Mouse (Mus musculus): Measurements from ENCODE around the gene Wdfy2. TPM values are rescaled to one million over a fixed set of nuclear protein-coding genes. Genes with fewer than 3 reads are reported as not detected.

The Wdfy2 gene
- 7.6 and 8.1 TPM in 2 replicates for polyA plus RNA-seq (2015; fragmentation: Nextera tagmentation; extraction: Ambion mirVana)

DNA sequence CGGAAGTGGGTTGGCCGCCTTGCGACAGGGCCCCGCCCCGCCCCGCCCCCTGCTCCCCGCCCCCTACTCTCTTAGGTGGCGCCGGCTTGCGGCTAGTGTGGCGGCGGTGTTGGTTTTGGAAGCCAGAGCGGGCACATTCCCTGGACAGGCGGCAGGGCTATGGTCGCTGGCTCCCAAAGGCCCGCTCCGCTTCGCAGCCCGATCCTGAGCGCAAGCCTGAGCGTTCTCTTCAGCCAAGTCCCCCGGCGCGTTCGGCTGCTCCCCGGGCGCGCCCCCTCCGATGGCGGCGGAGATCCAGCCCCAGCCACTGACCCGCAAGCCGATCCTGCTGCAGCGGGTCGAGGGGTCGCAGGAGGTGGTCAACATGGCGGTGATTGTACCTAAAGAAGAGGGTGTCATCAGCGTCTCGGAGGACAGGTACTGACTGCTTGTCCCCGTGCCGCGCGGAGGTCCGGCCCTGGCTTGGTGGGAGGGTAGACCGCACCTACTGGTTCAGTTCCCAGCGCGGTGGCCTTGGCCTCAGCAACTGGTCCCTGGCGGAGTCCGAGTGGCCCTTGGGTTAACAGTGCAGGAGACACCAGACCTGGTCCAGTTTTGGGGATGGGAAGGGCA is at the start of gene Wdfy2:
Gene Wdfy2, plus strand, starts transcription at position 38 of the 612 bp plus-strand sequence.
- under 1% methylated on average over 49 of the region's 49 CpGs for WGBS
- Histone ChIP-seq H3K9me3 (no peaks in the 10 kb centered on the region), H3K4me1 (peaks cover 25% of the 10 kb centered on the region), H3K4me3 (peak within 1 kb of the TSS; percentile 82), H3K27ac (peak within 1 kb of the TSS; percentile 89), H3K27me3 (replicated peaks) (no peaks in the 10 kb centered on the region), H3K36me3 (replicated peaks) (no peaks in the 10 kb centered on the region), H3K9ac (peak within 1 kb of the TSS; percentile 82), H3K4me2 (peak within 1 kb of the TSS; percentile 65)
- peak; percentile 68 for ATAC-seq (replicated peaks)

DNA sequence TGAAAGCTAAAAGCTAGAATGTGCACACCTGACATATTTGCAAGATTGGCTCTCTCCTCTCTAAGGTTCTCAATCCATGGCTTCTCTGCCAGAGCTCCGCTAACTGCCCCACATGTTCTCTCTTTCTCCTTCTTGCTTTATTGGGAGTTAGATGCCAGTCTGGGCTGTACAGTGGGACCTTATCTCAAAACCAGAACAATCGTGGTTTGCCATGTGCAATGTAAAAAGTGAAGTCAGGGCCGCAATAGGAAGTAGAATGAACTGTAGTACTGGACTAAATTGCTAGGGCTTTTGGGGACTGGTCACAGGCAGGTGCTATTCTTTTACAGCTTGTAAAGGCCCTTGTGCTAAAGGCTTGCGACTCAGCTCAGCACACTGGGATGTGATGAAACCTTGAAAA is 48.2 kb upstream of the Wdfy2 start:
- H3K9me3 ChIP-seq = no peaks in the 10 kb centered on the region
- H3K4me3 ChIP-seq = no peak overlapping the region
- H3K27me3 ChIP-seq (replicated peaks) = no peaks in the 10 kb centered on the region
- H3K36me3 ChIP-seq (replicated peaks) = no peaks in the 10 kb centered on the region
- no peak for ATAC-seq (replicated peaks)
- 61% methylated on average over 4 of the region's 4 CpGs for WGBS
- H3K27ac ChIP-seq = no peak overlapping the region
- H3K9ac ChIP-seq = no peak overlapping the region
- no peaks in the 10 kb centered on the region for H3K4me1 ChIP-seq
- no peak overlapping the region for H3K4me2 ChIP-seq

DNA sequence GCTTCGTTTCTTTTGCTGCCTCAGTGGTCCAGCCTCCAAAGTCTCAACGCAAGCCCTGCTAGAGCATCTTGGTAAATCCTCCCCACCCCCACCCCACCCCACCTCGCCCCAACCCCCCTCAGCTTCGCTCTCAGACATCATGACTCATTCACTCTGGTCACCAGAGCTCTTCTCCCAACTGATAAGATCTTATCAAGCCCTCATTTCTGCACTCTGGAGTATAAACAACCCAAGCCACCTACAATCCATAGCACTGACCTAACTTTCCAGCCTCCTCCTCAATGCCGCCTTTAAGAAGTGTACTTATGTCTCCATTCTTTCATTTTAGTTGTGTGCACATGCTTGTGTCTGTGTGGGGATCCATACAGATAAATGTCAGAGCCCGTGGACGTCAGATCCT is 41.8 kb upstream of the Wdfy2 start:
- H3K4me3 ChIP-seq = no peak overlapping the region
- no peak overlapping the region for H3K4me2 ChIP-seq
- no peak overlapping the region for H3K9ac ChIP-seq
- H3K36me3 ChIP-seq (replicated peaks) = no peaks in the 10 kb centered on the region
- no peaks in the 10 kb centered on the region for H3K4me1 ChIP-seq
- 79% methylated on average over 7 of the region's 7 CpGs for WGBS
- H3K27me3 ChIP-seq (replicated peaks) = no peaks in the 10 kb centered on the region
- no peaks in the 10 kb centered on the region for H3K9me3 ChIP-seq
- H3K27ac ChIP-seq = no peak overlapping the region
- no peak for ATAC-seq (replicated peaks)

DNA sequence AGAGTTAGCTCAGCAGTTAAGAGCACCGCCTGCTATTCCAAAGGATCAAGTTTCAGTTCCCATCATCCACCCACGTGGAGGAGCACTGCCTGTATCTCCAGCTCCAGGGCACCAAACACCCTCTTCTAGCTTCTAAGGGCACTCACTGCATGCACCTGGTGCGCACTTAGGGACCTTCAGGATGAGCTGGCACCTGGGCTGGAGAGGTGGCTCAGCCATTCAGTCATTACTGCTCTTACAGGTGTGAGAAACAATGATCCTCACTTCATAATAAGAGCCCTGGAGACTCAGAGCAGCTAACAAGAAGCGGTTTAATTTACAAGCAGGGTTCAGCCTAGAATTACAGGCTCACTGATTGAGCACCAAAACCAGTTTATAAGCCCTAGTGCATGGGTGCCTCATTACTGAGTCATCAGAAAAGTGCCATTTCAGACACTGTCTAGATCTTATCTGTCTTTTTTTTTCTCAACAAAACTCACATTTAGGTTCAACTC is 38.8 kb upstream of the Wdfy2 start:
- Histone ChIP-seq H3K36me3 (replicated peaks) (no peaks in the 10 kb centered on the region), H3K9me3 (no peaks in the 10 kb centered on the region), H3K27me3 (replicated peaks) (no peaks in the 10 kb centered on the region), H3K9ac (no peak overlapping the region), H3K4me2 (no peak overlapping the region), H3K27ac (no peak overlapping the region), H3K4me3 (no peak overlapping the region), H3K4me1 (no peaks in the 10 kb centered on the region)
- ATAC-seq (replicated peaks) = no peak
- 7% methylated on average over 4 of the region's 4 CpGs for WGBS

DNA sequence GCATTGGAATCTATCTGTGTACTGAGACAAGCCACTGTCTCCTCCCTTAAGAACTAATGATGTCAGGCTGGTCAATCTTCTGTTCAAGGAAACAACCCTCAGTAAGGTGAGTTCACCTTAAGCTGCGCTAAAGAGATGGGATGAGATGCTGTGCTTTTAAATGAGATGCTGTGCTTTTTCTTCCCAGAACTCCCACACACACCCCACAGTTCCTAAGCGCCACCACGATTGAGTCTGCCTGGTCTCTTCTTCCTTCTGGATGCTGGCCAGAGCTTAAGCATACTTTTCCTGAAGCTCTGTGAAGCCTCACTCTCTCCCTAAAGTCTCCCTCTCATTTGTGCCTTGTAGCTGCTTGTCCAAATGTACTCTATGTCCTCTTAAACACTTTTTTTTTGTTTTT is 36.7 kb upstream of the Wdfy2 start:
- ATAC-seq (replicated peaks) = no peak
- H3K36me3 ChIP-seq (replicated peaks) = no peaks in the 10 kb centered on the region
- no peak overlapping the region for H3K27ac ChIP-seq
- no peak overlapping the region for H3K4me3 ChIP-seq
- 75% methylated on average over 3 of the region's 3 CpGs for WGBS
- no peak overlapping the region for H3K9ac ChIP-seq
- no peak overlapping the region for H3K4me2 ChIP-seq
- H3K4me1 ChIP-seq = no peaks in the 10 kb centered on the region
- H3K9me3 ChIP-seq = no peaks in the 10 kb centered on the region
- H3K27me3 ChIP-seq (replicated peaks) = no peaks in the 10 kb centered on the region

DNA sequence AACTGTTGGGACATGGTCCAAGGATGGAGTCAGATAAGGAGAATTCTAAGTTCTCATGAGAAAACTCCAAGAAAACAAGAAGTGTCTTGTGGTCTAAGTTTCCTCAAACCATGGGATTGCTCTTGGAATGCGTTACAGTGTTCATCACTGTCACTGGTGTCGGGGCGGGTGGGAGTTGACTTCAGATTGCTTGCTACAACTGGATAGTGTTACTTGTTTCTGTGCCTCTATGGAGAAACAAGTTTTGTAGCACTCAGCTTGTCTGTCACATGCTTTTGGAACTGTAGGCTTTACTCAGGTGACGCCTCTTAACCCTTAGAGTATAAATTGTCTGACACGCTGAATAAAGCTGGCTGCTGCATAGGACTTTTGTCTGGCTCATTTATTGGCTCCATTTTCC is 34.3 kb upstream of the Wdfy2 start:
- H3K27me3 ChIP-seq (replicated peaks) = no peaks in the 10 kb centered on the region
- H3K4me1 ChIP-seq = no peaks in the 10 kb centered on the region
- H3K4me2 ChIP-seq = no peak overlapping the region
- WGBS = 88% methylated on average over 5 of the region's 5 CpGs
- no peak overlapping the region for H3K9ac ChIP-seq
- no peak overlapping the region for H3K27ac ChIP-seq
- H3K36me3 ChIP-seq (replicated peaks) = no peaks in the 10 kb centered on the region
- ATAC-seq (replicated peaks) = no peak
- no peaks in the 10 kb centered on the region for H3K9me3 ChIP-seq
- no peak overlapping the region for H3K4me3 ChIP-seq

DNA sequence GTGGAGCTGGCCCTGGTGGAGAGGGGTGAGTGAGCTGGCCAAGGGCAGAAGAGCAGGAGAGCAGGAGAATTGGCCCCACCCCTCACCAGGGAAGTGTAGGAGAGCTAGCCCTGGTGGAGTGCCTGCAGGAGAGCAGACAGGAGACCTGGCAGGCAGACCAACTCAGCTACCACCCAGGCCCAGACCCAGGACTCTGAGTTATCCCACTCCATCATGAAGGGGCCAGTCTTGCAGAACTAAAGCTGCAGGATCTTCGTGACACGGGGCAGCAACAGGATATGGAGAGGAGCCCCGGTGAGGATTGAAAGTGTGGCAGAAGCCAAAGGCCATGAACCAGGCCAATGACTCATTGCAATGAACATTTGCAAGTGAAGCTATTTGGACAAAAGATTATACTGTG is 30.6 kb upstream of the Wdfy2 start:
- no peak overlapping the region for H3K4me3 ChIP-seq
- H3K36me3 ChIP-seq (replicated peaks) = no peaks in the 10 kb centered on the region
- no peak overlapping the region for H3K9ac ChIP-seq
- no peak for ATAC-seq (replicated peaks)
- no peaks in the 10 kb centered on the region for H3K9me3 ChIP-seq
- no peaks in the 10 kb centered on the region for H3K4me1 ChIP-seq
- H3K27ac ChIP-seq = no peak overlapping the region
- H3K4me2 ChIP-seq = no peak overlapping the region
- no peaks in the 10 kb centered on the region for H3K27me3 ChIP-seq (replicated peaks)
- WGBS = 82% methylated on average over 3 of the region's 3 CpGs

DNA sequence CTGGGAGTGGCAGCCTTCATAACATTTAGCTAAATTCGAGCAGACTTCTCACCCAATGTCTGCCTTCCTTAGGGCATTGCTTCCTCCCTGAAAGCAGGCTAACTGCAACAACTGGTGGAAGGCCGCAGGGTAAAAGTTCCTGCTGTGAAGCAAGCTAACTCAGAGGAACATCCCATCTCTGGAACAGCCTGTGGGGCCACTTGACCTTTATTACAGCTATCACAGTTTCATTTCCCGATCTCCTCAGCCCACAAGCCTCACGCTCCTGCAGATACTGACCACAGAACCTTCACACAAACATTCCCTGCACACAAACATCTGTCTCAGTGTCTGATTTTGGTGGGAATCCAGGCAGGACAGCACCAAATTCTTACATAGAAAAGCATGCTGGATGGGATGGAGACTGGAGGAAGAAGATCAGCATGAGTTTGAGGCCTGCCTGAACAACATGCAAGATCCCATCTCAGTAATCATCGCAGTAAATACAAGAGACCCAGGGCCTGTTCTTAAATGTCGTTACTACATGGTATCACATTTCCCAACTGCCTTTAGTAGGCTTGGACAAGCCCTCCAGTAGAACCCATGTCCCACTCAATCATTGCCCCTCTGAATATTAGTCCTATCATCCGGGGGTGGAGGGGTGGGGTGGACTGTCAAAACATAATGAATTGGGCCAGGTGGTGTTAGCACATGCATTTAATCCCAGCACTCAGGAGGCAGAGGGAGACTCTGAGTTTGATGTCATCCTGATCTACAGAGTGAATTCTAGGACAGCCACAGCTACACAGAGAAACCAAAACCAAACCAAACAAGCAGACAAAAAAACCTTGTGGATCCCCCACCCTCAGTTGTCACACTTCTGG is 28.6 kb upstream of the Wdfy2 start:
- Histone ChIP-seq H3K27me3 (replicated peaks) (no peaks in the 10 kb centered on the region), H3K36me3 (replicated peaks) (no peaks in the 10 kb centered on the region), H3K4me3 (no peak overlapping the region), H3K4me1 (no peaks in the 10 kb centered on the region), H3K9ac (no peak overlapping the region), H3K4me2 (no peak overlapping the region), H3K9me3 (no peaks in the 10 kb centered on the region), H3K27ac (no peak overlapping the region)
- 81% methylated on average over 7 of the region's 7 CpGs for WGBS
- ATAC-seq (replicated peaks) = no peak

DNA sequence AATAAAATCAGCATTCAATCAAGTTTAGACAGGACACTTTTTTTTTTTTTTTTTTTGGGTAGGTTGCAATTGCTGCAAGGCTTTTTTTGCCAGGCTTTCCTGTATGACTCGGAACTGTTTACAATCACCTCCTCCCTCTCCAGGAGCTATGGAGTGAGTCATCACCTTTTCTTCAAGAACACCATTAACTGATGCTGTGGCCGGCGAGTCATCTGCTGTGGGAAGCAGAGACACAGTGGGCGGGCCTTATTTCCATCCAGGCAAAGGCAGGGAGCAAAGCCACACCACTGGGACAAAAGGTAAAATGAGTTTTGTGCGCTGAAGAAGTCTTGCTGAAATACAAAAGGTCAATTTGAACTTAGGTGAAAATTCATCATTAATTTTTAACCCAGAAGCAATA is 24.7 kb upstream of the Wdfy2 start:
- Histone ChIP-seq H3K27ac (no peak overlapping the region), H3K9ac (no peak overlapping the region), H3K36me3 (replicated peaks) (no peaks in the 10 kb centered on the region), H3K4me3 (no peak overlapping the region), H3K4me1 (no peaks in the 10 kb centered on the region), H3K4me2 (no peak overlapping the region), H3K9me3 (no peaks in the 10 kb centered on the region), H3K27me3 (replicated peaks) (no peaks in the 10 kb centered on the region)
- ATAC-seq (replicated peaks) = no peak
- WGBS = 75% methylated on average over 5 of the region's 5 CpGs

DNA sequence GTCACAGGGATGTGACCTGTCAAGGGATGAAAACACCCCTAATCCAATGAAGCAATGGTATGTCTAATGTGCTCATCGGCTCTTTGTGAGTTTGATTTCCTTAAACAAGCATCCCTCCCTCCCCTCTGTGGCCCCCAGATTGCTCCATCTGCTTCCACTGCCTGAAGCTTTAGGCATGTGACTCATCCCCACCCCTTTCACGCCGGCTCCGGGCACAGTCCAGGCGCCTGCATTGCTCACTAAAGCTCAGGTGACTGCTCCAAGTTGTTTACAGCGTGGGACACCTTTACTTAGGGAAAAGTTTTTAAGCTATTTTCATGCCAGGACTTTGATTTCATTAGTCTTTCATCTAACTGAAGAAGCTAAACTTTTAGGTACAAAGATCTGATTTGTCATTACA is 22.9 kb upstream of the Wdfy2 start:
- Histone ChIP-seq H3K27me3 (replicated peaks) (no peaks in the 10 kb centered on the region), H3K27ac (no peak overlapping the region), H3K9me3 (no peaks in the 10 kb centered on the region), H3K4me2 (no peak overlapping the region), H3K4me3 (no peak overlapping the region), H3K36me3 (replicated peaks) (no peaks in the 10 kb centered on the region), H3K4me1 (no peaks in the 10 kb centered on the region), H3K9ac (no peak overlapping the region)
- no peak for ATAC-seq (replicated peaks)
- WGBS = 73% methylated on average over 6 of the region's 6 CpGs

DNA sequence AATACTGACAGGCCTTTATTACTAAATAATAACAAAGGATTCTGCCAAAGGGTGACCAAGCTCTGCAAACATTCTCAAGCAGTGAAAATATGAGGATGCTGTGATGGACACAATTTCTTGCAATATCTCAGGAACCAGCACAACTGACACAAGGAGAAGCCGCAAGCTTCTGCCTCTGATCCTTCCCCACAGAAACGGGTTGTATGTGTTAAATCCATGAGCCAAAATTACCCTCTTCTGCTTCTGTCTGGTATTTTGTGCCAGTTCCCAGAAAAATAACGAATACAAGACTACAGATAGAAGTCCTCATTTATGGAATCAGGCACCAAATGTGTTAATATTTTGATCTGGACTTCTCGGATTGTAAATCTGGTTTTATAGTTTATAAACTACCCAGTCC is 20.7 kb upstream of the Wdfy2 start:
- Histone ChIP-seq H3K4me1 (no peaks in the 10 kb centered on the region), H3K36me3 (replicated peaks) (no peaks in the 10 kb centered on the region), H3K27me3 (replicated peaks) (no peaks in the 10 kb centered on the region), H3K9me3 (no peaks in the 10 kb centered on the region), H3K27ac (no peak overlapping the region), H3K4me3 (no peak overlapping the region), H3K4me2 (no peak overlapping the region), H3K9ac (no peak overlapping the region)
- no peak for ATAC-seq (replicated peaks)
- WGBS = 88% methylated on average over 4 of the region's 4 CpGs

DNA sequence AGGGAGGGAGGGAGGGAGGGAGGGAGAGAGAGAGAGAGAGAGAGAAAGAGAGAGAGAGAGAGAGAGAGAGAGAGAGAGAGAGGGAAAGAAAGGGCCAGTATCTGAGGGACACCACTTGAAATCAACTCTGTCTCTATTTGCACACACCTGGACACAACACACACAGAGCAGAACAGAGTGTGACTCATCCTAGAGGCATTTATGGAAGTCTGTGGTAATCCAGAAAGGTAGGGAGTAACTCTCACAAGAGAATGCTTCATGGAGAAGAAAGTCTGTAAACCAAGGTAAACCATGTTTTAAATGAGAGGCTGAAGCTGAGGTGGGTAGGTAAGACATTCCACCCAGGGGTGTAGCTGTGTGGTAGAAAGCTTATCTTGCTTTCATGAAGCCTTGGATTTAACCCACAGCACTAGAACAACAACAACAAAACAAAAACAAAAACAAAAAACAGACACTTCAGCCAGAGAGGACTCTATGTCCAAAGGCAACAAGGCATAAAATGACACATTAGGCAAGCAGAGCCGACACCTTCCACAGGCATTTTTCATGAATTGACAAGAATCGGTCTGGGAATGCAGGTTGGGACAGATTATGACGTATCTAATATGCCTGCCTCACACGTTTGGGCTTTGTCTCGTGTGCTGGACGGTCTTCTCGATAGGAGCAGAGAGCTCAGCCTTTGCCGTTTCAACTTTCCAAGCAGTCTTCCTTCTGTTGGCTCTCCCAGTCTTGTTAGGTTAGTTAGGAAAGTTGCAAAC is 11.7 kb upstream of the Wdfy2 start:
- WGBS = 88% methylated on average over 8 of the region's 8 CpGs
- no peak for ATAC-seq (replicated peaks)
- Histone ChIP-seq H3K27me3 (replicated peaks) (no peaks in the 10 kb centered on the region), H3K36me3 (replicated peaks) (no peaks in the 10 kb centered on the region), H3K4me1 (no peaks in the 10 kb centered on the region), H3K4me3 (no peak overlapping the region), H3K27ac (no peak overlapping the region), H3K9ac (no peak overlapping the region), H3K9me3 (no peaks in the 10 kb centered on the region), H3K4me2 (no peak overlapping the region)

Measured in midbrain, embryonic 15.5 days (tissue).